Mouse (Mus musculus): ENCODE results near the gene Ripor3.

DNA sequence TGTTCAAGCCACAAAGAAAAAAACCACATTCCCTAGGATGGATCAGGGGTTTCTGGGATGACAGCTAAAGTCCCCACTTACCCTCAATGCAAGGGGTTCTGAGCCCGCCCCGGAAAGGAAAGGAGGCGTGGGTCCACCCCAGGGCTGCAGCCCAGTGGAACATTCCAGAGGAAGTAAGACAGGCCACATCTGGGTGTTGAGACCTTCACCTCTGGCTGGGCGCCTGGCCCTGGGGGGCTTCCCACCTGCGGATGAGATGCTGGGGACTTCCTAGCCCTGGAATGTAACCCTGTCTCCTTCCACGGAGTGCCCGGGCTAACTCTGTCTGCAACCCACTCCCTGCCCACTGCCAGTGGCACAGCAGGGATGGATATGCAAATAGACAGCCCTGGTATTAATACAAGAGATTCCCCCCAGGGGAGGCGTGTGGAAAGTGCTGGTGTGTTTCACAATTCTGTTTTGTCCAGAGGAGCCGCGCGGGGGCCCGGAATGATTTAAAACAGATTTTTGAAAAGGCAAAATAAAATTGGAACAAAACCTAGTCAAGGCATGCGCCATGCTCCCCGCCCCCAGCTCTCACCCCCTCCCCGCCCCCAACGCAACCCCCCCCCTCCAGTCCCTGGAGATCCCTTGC lies 38.7 kb upstream of the Ripor3 start:
- TF ChIP-seq EP300 (IDR thresholded peaks at IDR 0.05; ENCODE audit: low read depth) (no peak), CTCF (IDR thresholded peaks at IDR 0.05; ENCODE audit: low read depth) (no peak)
